Mouse (Mus musculus): ENCODE data around the gene Slc37a1. TPM values are rescaled to one million over a fixed set of nuclear protein-coding genes. Genes with fewer than 3 reads are reported as not detected.

The Slc37a1 gene
- total RNA-seq, 2 experiments from 2014 or later, result 8.2 to 9.9 TPM

DNA sequence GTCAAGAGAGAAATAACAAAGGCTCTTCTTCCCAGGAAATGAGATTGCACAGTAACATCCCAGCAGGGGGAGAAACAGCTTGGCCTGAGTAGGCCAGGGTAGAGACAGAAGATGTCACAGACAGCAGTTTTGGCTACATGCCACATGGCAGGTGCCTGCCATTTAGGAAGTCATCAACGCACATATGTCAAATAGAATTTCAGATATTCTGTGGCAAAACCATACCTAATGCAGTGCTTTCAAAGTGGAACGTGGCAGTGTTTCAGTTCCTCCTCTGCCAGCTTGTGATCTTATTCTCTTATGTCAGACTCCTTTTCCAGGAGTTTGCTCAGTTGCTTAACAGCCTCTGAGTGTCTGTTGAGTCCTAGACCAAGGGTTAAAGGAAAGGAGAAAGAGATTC is 725 bp upstream of the Slc37a1 start:
- intact Hi-C loops (cut with DNase I), result no loop called here
- no peak for DNase-seq (ENCODE audit: low spot score in 2 of 2)

- DNase-seq (ENCODE audit: low spot score in 2 of 2), result no peak
- intact Hi-C loops (cut with DNase I), result no loop called here
These were observed 624 bp downstream of the Slc37a1 start for GRCm38 (mm10) chr17:31287216-31287615.

DNA sequence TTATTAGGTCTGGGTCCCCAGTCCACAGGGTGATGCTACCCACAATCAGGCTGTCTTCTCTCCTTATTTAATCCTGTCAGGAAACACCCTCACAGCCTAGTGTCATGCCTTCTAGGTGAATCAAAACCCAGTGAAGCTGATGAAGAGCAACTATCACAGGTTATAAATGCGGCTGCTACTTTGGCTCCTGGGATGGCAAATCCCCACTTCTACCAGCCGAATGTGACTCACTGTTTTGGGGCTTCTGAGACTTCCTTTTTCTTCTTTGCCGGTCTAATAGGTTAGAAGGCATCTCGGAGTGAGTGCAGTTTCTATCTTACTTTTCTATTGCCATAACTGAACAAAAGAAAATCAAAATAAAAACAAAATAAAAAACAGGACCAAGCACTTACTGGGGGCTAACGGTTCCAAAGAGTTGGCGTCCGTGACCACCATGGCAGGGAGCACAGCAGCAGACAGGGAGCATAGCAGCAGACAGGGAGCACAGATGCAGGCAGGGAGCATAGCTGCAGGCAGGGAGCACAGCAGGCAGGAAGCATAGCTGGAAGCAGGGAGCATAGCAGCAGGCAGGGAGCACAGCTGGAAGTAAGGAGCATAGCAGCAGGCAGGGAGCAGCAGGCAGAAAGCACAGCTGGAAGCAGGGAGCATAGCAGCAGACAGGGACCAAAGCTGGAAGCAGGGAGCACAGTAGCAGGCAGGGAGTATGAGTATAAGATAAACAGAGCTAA is 2.6 kb downstream of the Slc37a1 start:
- no peak for DNase-seq (ENCODE audit: low spot score in 2 of 2)
- intact Hi-C loops (cut with DNase I), result no loop called here

DNA sequence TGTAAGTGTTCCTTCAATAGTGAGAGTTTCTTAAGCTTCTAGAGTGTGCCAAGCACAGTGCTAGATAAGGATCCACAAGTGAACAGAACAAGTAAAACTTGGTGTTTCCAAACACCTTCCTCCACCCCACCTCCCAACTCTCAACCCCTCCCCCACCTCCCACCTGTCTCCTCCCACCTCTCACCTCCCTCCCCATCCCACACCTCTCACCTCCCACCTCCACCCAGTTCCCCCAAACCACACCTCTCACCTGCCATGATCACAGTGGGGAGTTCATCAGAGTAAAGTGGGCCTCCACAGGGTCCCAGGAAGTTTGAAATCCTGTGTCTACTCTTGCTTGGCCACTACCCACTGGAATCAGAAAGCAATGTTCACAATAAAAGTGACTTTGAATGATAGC is 3.7 kb downstream of the Slc37a1 start:
- no peak for DNase-seq (ENCODE audit: low spot score in 2 of 2)
- intact Hi-C loops (cut with DNase I), result no loop called here

- intact Hi-C loops (cut with DNase I), result no loop called here
- no peak for DNase-seq (ENCODE audit: low spot score in 2 of 2)
These were observed 4.3 kb downstream of the Slc37a1 start for GRCm38 (mm10) chr17:31290859-31291258.

GRCm38 (mm10) chr17:31294363-31295214 is 8.0 kb downstream of the Slc37a1 start:
- no peak for DNase-seq (ENCODE audit: low spot score in 2 of 2)
- intact Hi-C loops (cut with DNase I), result no loop called here

GRCm38 (mm10) chr17:31295215-31295891 is 8.8 kb downstream of the Slc37a1 start:
- intact Hi-C loops (cut with DNase I), result no loop called here
- DNase-seq (ENCODE audit: low spot score in 2 of 2), result peak in 1 of 2 experiments; percentile 62

- peak; percentile 76 to 79 for DNase-seq (ENCODE audit: low spot score in 2 of 2)
- intact Hi-C loops (cut with DNase I), result no loop called here
These were observed 9.5 kb downstream of the Slc37a1 start for GRCm38 (mm10) chr17:31295892-31296781.

DNA sequence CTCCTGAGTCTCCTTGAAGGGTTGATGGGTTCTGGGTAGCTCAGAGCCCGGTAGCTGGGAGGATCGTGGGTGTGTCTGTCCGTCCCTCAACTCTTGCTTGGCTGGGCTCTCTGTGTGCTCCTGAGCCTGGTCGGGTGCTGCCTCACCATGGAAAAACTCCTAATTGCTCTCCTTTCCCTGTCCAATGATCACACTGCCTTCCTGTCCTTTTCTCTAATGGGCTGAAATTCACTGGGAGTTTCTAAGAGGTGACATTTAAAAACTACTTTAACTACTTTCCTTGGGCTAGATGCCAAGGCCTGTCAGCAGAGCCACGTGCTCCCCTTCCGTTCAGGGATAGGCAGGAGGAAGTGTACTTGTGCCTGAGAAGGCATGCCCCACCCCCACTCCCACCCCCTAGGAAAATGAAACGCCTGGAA is 10.9 kb downstream of the Slc37a1 start:
- no peak for DNase-seq (ENCODE audit: low spot score in 2 of 2)
- intact Hi-C loops (cut with DNase I), result no loop called here

DNA sequence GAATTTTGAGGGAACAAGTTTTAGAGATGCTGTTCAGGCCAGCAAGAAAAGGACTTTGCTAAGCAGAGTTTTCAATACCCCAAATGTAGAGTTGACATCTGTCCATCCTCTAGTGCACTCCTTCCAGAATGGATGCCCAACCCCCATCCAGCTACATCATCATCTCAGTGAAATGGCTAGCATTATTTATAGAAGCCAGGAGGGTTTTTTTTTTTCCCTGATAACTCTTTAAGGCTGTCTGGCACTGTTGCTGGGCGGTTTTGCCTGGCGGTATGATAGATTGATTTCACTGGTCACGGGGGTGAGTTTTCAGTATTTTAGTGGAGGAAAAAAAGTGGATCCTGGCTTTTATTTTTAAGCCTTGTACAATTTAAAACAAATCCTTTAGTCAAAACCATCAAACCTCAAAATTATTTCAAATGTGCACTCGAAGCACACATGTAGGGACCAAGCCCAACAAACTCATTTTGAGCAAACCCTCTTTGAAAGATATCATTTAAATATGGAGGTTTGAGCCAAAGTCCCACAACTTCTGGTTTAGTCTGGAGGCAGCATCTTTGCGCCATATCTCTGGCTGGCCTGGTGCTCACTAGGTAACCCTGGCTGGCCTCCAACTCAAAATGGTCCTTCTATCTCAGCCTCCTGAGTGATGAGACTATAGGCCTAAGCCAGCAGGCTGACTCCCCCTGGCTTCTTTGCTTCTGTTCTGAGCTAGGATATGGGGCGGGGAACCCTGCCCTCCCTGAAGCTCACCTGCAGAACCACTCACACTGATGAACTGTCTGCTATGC is 12.0 kb downstream of the Slc37a1 start:
- intact Hi-C loops (cut with DNase I), result no loop called here

GRCm38 (mm10) chr17:31299981-31300380 is 13.4 kb downstream of the Slc37a1 start:
- intact Hi-C loops (cut with DNase I), result no loop called here
- DNase-seq (ENCODE audit: low spot score in 2 of 2), result no peak

More for the DNA sequence above, 12.0 kb downstream of the Slc37a1 start:
- no peak for DNase-seq (ENCODE audit: low spot score in 2 of 2)

- intact Hi-C loops (cut with DNase I), result no loop called here
These were observed 14.1 kb downstream of the Slc37a1 start for GRCm38 (mm10) chr17:31300736-31301135.

GRCm38 (mm10) chr17:31303401-31303800 is 16.8 kb downstream of the Slc37a1 start:
- intact Hi-C loops (cut with DNase I), result no loop called here
- DNase-seq (ENCODE audit: low spot score in 2 of 2), result no peak

More at GRCm38 (mm10) chr17:31300736-31301135, 14.1 kb downstream of the Slc37a1 start:
- no peak for DNase-seq (ENCODE audit: low spot score in 2 of 2)

GRCm38 (mm10) chr17:31304895-31305775 is 18.5 kb downstream of the Slc37a1 start:
- intact Hi-C loops (cut with DNase I), result no loop called here
- DNase-seq (ENCODE audit: low spot score in 2 of 2), result no peak

DNA sequence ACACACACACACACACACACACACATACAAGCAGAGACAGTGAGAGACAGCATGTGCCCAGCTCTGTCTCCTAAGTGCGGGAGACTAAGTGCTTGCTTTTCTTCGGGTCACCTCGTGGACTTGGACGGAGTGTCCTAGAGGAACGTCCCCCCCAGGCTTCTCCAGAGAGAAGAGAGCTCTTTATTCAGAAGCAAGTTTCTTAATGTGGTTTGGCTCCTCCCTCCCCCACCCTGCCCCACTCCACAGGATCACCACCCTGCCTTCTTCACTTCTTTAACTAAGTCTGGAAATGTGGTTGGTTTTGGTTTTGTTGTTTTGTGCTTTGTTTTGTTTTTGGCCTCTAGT is 19.2 kb downstream of the Slc37a1 start:
- no peak for DNase-seq (ENCODE audit: low spot score in 2 of 2)
- intact Hi-C loops (cut with DNase I), result no loop called here

DNA sequence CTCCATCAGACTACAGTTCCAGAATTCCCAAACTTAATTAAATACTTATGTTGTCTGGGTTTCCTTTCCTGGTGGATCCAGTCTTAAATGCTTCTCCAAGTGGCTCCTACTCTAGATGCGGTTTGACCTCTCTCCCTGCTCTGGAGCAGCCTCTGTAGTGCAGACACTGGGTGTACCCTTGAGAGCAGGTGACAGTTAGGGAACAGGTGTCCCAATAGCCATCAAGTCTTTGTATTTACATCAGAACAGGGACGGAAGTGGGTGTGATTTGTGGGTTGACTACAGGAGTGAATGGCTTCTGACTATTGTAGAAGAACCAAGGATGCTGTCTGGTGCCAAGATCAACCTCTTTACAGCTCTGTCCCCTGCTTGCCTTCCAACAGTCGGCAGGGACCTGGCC is 21.2 kb downstream of the Slc37a1 start:
- intact Hi-C loops (cut with DNase I), result loop anchor here (1.0 kb wide), 1 partner anchor 53 kb away; no protein-coding TSS in a partner anchor
- no peak for DNase-seq (ENCODE audit: low spot score in 2 of 2)

DNA sequence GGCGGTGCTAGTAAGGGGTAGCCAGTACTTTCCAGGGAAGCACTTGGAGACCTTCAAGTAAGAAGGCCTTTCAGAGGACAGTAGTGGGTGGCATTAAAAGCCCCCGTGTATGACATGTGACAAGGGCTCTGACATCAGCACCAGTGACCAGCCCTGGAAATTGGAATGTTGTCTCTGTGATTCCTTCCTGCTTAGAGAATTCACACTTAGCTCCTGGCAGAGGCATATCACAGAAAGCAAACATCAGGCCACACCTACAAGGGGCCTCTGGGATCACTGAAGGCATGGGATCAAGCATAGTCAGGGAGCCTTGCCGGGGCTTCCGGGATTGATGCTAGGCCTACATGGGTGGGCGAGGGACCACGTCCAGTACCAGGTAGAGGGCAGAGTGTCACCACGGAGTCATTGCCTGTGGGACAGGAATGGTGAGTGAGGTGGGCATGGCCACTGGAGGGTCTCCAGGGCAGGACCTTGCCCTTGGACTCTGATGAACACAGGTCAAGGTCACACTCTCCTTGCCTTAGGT is 21.8 kb downstream of the Slc37a1 start:
- intact Hi-C loops (cut with DNase I), result loop anchor here (1.0 kb wide), 1 partner anchor 54 kb away; no protein-coding TSS in a partner anchor
- no peak for DNase-seq (ENCODE audit: low spot score in 2 of 2)
